Mouse (Mus musculus) lung, embryonic 16.5 days (tissue): ENCODE measurements around the gene Col4a4. TPM values are rescaled to one million over a fixed set of nuclear protein-coding genes. Genes with fewer than 3 reads are reported as not detected.

ENCODE experiments used
- ATAC-seq: fragments of 200-750 bp; cut with Nextera tagmentation; 2 replicates; pipeline ENCODE4 v1.8.0; 2017; ENCODE audit warnings: low read depth, mild to moderate bottlenecking, moderate library complexity
- H3K27ac ChIP-seq: fragments of 300-500 bp; sonication (generic); 2 replicates; pipeline ENCODE4 v1.5.1; 2014; ENCODE audit warnings: mild to moderate bottlenecking, control low read depth, low read length
- H3K27me3 ChIP-seq: fragments of 300-500 bp; sonication (generic); 2 replicates; pipeline ENCODE4 v1.6.1; 2014; ENCODE audit warnings: low read depth, low read length, mixed read lengths; ENCODE audit not compliant: control insufficient read depth, insufficient read depth
- H3K36me3 ChIP-seq: fragments of 300-500 bp; sonication (generic); 2 replicates; pipeline ENCODE4 v1.6.1; 2014; ENCODE audit warnings: low read length; ENCODE audit not compliant: control insufficient read depth, insufficient read depth
- H3K4me1 ChIP-seq: fragments of 300-500 bp; sonication (generic); replicated peaks from 2 replicates; pipeline ENCODE4 v1.6.1; 2014; ENCODE audit warnings: low read length, mixed read lengths; ENCODE audit not compliant: control insufficient read depth, insufficient read depth
- H3K4me2 ChIP-seq: fragments of 300-500 bp; sonication (generic); 2 replicates; pipeline ENCODE4 v1.6.1; 2014; ENCODE audit warnings: low read depth, low read length, control low read depth
- H3K4me3 ChIP-seq: fragments of 300-500 bp; sonication (generic); 2 replicates; pipeline ENCODE4 v1.5.1; 2014; ENCODE audit warnings: mild to moderate bottlenecking, low read length, control low read depth
- H3K9ac ChIP-seq: fragments of 300-500 bp; sonication (generic); 2 replicates; pipeline ENCODE4 v1.6.1; 2014; ENCODE audit warnings: low read length, control low read depth
- H3K9me3 ChIP-seq: fragments of 300-500 bp; sonication (generic); 2 replicates; pipeline ENCODE4 v1.6.1; 2016; ENCODE audit warnings: low read length; ENCODE audit not compliant: control insufficient read depth
- WGBS: fragments of 180-500 bp; shearing (Covaris S2); extraction: QIAGEN DNeasy Blood & Tissue Kit; methylation state at CpG from one replicate; pipeline ENCODE4 v1.1.7; 2014; 5-methylcytosine and 5-hydroxymethylcytosine counted together
- polyA plus RNA-seq: library from polyadenylated mRNA; unstranded; fragments of >200 nt; fragmentation: Nextera tagmentation; extraction: Ambion mirVana; gene quantifications from 2 replicates; pipeline ENCODE4 v1.2.1, GENCODE M21; 2015

Col4a4 gene
- polyA plus RNA-seq, 1 experiment from 2014 or later: 11.9 TPM

DNA sequence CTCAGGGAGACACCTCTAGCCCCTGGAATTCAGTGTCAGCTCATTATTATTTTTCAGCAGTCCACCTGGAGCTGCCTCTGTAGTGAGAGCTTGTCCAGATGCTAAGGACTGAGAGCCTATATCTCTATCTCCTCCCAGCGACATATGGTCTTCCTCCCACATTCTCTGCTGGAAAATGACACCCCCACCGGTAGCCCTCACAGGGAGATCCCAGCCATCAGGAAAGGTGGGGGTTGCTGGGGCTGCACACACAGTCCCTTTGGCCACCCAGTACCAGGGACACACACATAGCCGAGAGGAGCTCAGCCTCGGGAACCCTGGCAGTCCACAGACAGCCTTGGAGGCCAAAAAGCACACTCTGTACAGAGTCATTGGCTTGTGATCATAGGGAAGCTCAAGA, 26.4 kb downstream of the Col4a4 start:
- Histone ChIP-seq H3K36me3 (no peaks in the 10 kb centered on the region), H3K9ac (no peak overlapping the region), H3K27me3 (no peaks in the 10 kb centered on the region), H3K4me2 (no peak overlapping the region), H3K4me1 (no peaks in the 10 kb centered on the region), H3K9me3 (0 out of 2 replicates have a peak, but pooled peaks cover 2% of the 10 kb centered on the region), H3K27ac (no peak overlapping the region), H3K4me3 (no peak overlapping the region)
- 56% methylated on average over 4 of the region's 4 CpGs for WGBS
- no peak for ATAC-seq

DNA sequence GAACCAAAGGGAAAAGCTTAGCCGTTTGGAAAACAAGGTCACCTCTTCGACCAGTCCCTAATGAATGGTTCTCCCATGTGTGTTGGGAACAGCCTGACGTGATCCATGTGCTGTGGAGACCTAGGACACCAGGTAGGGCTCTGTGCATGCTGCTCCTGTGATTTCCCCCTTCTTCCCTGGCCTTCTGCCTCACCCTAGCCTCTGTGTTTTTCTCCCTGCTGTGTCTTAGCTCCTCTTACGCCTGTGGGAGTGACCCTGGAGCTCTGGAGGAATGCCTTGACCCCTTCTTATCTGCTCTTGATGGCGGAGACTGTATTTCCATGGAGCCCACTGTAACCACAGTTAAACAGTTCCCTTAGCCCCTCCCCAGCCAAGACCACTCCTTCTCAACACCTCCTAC, 31.8 kb downstream of the Col4a4 start:
- ATAC-seq: peak; percentile 45
- WGBS: 37% methylated on average over 5 of the region's 5 CpGs
- Histone ChIP-seq H3K4me3 (no peak overlapping the region), H3K4me1 (peaks cover 4% of the 10 kb centered on the region), H3K9ac (no peak overlapping the region), H3K36me3 (no peaks in the 10 kb centered on the region), H3K4me2 (peak overlapping the region; percentile 27; the same call in 1 of the 2 replicates), H3K9me3 (no peaks in the 10 kb centered on the region), H3K27me3 (no peaks in the 10 kb centered on the region), H3K27ac (no peak overlapping the region)

DNA sequence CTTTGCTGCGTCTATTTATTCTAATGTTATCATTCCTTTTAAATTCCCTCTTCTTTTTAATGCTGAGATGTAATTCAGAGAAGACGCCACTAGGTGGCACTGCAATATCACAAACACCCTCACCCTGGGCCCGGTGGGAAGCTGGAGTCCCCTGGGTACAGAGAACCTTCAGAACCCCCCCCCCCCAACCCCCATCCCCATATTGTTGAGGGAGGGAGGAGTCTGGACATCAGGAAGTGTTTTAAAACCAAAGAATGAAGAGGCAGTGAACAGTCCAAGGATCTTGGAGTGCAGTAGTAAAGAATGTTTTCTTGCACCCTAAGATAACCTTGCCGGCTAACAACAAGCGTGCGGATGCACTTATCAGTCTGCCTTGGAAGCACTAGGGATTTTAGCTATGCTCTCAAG, 32.2 kb downstream of the Col4a4 start:
- Histone ChIP-seq H3K4me1 (peaks cover 4% of the 10 kb centered on the region), H3K27me3 (no peaks in the 10 kb centered on the region), H3K4me2 (peak overlapping the region; percentile 27; the same call in 1 of the 2 replicates), H3K27ac (no peak overlapping the region), H3K36me3 (no peaks in the 10 kb centered on the region), H3K9ac (no peak overlapping the region), H3K4me3 (no peak overlapping the region), H3K9me3 (no peaks in the 10 kb centered on the region)
- ATAC-seq: peak; percentile 87
- whole genome bisulfite sequencing: 12% methylated on average over 6 of the region's 6 CpGs

DNA sequence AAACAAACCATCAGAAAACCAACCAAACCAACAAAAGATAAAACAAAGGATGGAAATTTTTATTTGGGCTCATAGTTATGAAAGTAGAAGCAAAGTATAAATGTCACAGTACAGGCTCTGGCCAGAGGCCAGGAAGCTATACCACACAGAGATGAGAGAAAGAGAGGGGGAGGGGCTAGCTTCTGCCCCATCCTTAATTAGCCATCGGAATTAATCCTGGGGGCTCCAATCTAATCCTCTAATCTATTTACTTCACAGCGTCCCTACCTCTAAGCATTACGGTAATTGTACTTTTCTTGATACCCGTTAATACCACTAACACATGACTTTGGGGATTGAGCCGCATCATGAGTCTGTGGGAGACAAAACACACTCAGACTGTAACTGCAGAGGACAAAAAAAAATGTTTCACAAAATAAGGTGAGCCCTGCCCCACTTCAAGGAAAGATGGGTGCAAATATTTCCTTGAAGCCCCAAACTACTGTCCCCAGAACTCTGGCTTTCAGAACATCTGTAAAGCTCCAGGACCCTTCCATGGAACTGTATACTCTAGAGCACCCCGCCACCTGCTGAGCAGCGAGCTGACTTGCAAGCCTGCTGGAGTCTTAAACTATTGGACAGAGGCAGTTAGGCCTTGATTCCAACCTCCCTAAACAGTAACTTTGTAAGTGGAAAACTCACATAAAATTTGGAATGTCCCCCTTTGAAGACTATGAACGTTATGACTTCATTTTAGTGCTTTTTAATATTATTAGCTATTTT, 41.3 kb downstream of the Col4a4 start:
- peaks cover 2% of the 10 kb centered on the region; the same call in 1 of the 2 replicates for H3K4me1 ChIP-seq
- WGBS: 69% methylated on average over 8 of the region's 8 CpGs

DNA sequence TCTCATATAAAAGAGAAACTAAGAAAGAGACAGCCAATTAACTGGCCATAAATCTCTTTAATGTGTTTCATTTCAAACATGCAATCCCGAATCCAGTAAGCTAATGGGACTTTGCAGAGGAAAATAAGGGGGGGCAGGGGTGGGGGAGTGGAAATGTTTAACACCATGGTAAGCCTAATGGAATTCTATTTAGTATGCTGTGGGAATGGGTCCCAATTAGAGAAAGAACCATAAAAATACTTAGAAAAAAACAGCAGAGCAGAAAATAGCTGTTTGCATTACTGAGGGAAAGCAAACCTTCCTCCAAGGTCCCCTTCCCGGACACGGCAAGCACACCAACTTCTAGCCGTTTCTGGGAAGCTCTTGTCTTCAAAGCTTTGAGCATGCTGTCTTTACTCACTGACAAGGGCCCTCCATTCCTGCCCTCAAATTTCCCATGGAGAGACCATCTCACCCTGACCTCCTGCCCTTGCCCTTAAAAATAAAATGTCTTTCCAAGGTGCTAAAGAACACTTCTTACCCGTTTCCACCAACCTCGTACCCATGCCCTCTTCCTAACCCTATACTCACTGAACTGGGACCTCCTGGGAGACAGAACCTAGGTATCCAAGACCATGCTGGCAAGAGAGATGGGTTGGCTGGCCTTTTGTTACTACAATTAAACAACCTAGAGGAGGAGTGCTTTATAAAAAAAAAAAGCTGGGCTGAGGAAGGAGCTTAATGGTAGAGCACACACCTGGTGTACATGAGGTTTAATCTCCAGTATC, 42.0 kb downstream of the Col4a4 start:
- no peak overlapping the region for H3K9ac ChIP-seq
- H3K27me3 ChIP-seq: no peaks in the 10 kb centered on the region
- ATAC-seq: no peak
- peaks cover 5% of the 10 kb centered on the region; the same call in 1 of the 2 replicates for H3K4me1 ChIP-seq
- no peaks in the 10 kb centered on the region for H3K9me3 ChIP-seq
- H3K36me3 ChIP-seq: no peaks in the 10 kb centered on the region
- H3K4me2 ChIP-seq: no peak overlapping the region
- 36% methylated on average over 6 of the region's 6 CpGs for WGBS
- no peak overlapping the region for H3K4me3 ChIP-seq
- H3K27ac ChIP-seq: no peak overlapping the region

More for the DNA sequence above, 41.3 kb downstream of the Col4a4 start:
- H3K4me3 ChIP-seq: no peak overlapping the region
- no peaks in the 10 kb centered on the region for H3K9me3 ChIP-seq
- H3K36me3 ChIP-seq: no peaks in the 10 kb centered on the region
- no peak for ATAC-seq
- no peaks in the 10 kb centered on the region for H3K27me3 ChIP-seq
- no peak overlapping the region for H3K27ac ChIP-seq
- no peak overlapping the region for H3K4me2 ChIP-seq
- H3K9ac ChIP-seq: no peak overlapping the region

DNA sequence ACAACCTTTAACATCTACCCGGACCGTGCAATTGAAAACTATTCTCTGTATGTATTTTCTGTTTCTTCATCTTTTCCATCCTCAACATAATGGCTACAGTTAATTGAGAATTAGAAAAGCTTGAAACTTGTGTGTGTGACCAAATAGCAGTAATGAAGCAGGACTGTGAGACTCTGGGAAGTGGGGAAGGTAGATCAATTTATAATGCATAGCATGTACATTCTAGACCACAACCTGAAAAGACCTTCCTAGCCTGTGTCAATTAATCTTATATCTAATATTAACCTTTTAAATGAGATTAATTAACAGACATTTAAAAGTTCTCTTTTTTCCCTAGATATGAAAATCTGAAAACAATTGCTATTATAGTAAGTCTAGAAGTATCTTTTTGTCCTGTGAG, 42.7 kb downstream of the Col4a4 start:
- H3K4me1 ChIP-seq: peaks cover 5% of the 10 kb centered on the region; the same call in 1 of the 2 replicates
- no peaks in the 10 kb centered on the region for H3K9me3 ChIP-seq
- no peak overlapping the region for H3K27ac ChIP-seq
- H3K36me3 ChIP-seq: no peaks in the 10 kb centered on the region
- ATAC-seq: no peak
- H3K4me2 ChIP-seq: no peak overlapping the region
- H3K9ac ChIP-seq: no peak overlapping the region
- no peak overlapping the region for H3K4me3 ChIP-seq
- H3K27me3 ChIP-seq: no peaks in the 10 kb centered on the region
- 87% methylated on average over 2 of the region's 2 CpGs for WGBS

DNA sequence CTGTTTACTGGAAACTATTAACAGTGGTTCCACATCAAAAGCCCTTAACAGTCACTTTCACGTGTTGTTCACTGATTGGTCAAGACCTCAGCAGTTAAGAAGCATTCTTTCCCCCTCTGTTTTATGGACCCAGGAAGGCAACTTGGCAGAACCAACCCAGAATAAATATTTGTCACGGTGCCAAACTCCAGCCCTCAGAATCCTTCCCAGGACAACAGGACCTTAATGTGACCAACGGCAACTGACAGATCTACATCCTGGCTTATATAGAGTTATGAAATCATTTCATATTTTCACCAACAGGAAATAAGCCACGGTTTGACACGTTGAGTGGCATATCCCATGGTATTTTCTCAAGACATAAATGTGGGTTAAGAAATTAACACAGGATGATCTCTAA, 46.6 kb downstream of the Col4a4 start:
- no peaks in the 10 kb centered on the region for H3K36me3 ChIP-seq
- no peak for ATAC-seq
- H3K27ac ChIP-seq: no peak overlapping the region
- no peaks in the 10 kb centered on the region for H3K27me3 ChIP-seq
- no peaks in the 10 kb centered on the region for H3K9me3 ChIP-seq
- H3K4me2 ChIP-seq: no peak overlapping the region
- peaks cover 7% of the 10 kb centered on the region; the same call in 1 of the 2 replicates for H3K4me1 ChIP-seq
- H3K9ac ChIP-seq: no peak overlapping the region
- 54% methylated on average over 5 of the region's 5 CpGs for WGBS
- H3K4me3 ChIP-seq: no peak overlapping the region

DNA sequence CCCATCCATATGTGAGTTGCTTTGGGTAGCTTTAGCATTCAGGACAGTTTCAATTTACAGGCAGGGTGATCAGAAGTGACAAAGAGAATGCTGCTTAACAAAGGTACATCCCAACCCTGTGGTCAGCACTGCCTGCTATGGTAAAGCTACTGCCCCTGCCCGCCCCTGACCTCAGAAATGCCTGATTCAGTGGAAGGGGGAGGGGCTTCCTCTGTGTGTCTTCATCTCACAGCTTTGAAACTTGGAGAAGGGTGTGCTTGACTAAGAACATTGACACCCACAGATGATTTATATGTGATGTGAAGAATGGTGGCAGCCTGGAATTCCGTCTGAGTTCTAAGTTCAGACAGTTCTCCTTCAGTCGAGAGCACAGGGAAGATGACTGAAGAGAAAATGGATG, 48.8 kb downstream of the Col4a4 start:
- WGBS: 45% methylated on average over 3 of the region's 3 CpGs
- H3K9me3 ChIP-seq: no peaks in the 10 kb centered on the region
- H3K9ac ChIP-seq: no peak overlapping the region
- no peaks in the 10 kb centered on the region for H3K27me3 ChIP-seq
- no peak overlapping the region for H3K27ac ChIP-seq
- no peaks in the 10 kb centered on the region for H3K36me3 ChIP-seq
- H3K4me2 ChIP-seq: no peak overlapping the region
- no peak overlapping the region for H3K4me3 ChIP-seq
- no peak for ATAC-seq
- 0 out of 2 replicates have a peak, but pooled peaks cover 5% of the 10 kb centered on the region for H3K4me1 ChIP-seq

DNA sequence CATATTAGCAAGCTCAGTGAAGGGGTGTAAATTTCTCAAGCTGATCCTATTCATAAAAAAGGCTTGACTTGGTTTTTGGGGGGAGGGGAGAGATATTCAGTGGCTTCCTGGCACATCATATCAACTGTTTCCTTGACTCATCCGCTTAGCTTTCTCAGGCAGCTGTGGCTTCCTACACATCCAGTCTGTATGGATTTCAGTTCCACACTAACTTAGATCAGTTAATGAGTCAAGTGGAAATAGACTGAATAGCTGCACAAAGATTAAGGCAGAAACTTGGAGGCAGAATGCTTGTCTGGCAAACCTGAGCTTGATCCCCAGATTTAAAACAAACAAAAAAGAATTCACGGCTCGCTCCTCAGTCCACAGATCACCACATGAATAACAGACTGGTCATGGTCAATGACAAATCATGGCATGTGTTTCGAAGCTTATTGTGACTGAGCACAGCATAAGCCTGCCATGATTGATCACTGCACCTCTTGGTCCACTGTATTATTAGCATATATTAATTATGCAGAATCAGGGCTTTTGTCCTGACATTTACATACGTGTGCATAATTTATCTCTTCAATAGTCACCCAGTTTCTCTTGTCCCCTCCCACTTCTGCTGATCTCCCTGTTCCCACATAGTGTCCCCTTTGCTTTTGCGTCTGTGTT, 50.0 kb downstream of the Col4a4 start:
- H3K9ac ChIP-seq: no peak overlapping the region
- no peak for ATAC-seq
- H3K36me3 ChIP-seq: no peaks in the 10 kb centered on the region
- WGBS: 51% methylated on average over 6 of the region's 6 CpGs
- 0 out of 2 replicates have a peak, but pooled peaks cover 5% of the 10 kb centered on the region for H3K4me1 ChIP-seq
- no peaks in the 10 kb centered on the region for H3K9me3 ChIP-seq
- no peak overlapping the region for H3K4me3 ChIP-seq
- H3K4me2 ChIP-seq: no peak overlapping the region
- H3K27me3 ChIP-seq: no peaks in the 10 kb centered on the region
- H3K27ac ChIP-seq: no peak overlapping the region
